Mouse (Mus musculus) neural tube, embryonic 15.5 days (tissue): ENCODE results near the gene Stxbp6. TPM values are rescaled to one million over a fixed set of nuclear protein-coding genes. Genes with fewer than 3 reads are reported as not detected.

ENCODE experiments used
- ATAC-seq: fragments of 200-750 bp; cut with Nextera tagmentation; 2 replicates; pipeline ENCODE4 v1.8.0; 2017; ENCODE audit warnings: mild to moderate bottlenecking, moderate TSS enrichment, moderate library complexity; ENCODE audit not compliant: low FRiP score
- H3K27ac ChIP-seq: fragments of 300-500 bp; sonication (generic); replicated peaks from 2 replicates; pipeline ENCODE4 v1.5.1; 2015; ENCODE audit warnings: mild to moderate bottlenecking, inconsistent platforms
- H3K27me3 ChIP-seq: fragments of 300-500 bp; sonication (generic); replicated peaks from 2 replicates; pipeline ENCODE4 v1.6.1; 2015; ENCODE audit warnings: inconsistent platforms
- H3K36me3 ChIP-seq: fragments of 300-500 bp; sonication (generic); 2 replicates; pipeline ENCODE4 v1.6.1; 2015; ENCODE audit warnings: inconsistent platforms
- H3K4me1 ChIP-seq: fragments of 300-500 bp; sonication (generic); 2 replicates; pipeline ENCODE4 v1.6.1; 2015; ENCODE audit warnings: inconsistent platforms
- H3K4me2 ChIP-seq: fragments of 300-500 bp; sonication (generic); 2 replicates; pipeline ENCODE4 v1.6.1; 2015; ENCODE audit warnings: inconsistent platforms, mild to moderate bottlenecking, moderate library complexity
- H3K4me3 ChIP-seq: fragments of 300-500 bp; sonication (generic); replicated peaks from 2 replicates; pipeline ENCODE4 v1.5.1; 2015; ENCODE audit warnings: mild to moderate bottlenecking, inconsistent platforms
- H3K9ac ChIP-seq: fragments of 300-500 bp; sonication (generic); replicated peaks from 2 replicates; pipeline ENCODE4 v1.6.1; 2015; ENCODE audit warnings: mild to moderate bottlenecking, inconsistent platforms
- H3K9me3 ChIP-seq: fragments of 300-500 bp; sonication (generic); replicated peaks from 2 replicates; pipeline ENCODE4 v1.6.1; 2016; ENCODE audit warnings: inconsistent platforms
- WGBS: fragments of 180-500 bp; shearing (Covaris S2); methylation state at CpG from one replicate; pipeline ENCODE4 v1.1.7; 2015; ENCODE audit warnings: mixed read lengths; 5-methylcytosine and 5-hydroxymethylcytosine counted together
- polyA plus RNA-seq: library from polyadenylated mRNA; unstranded; fragments of >200 nt; fragmentation: Nextera tagmentation; extraction: Ambion mirVana; gene quantifications from 2 replicates; pipeline ENCODE4 v1.2.1, GENCODE M21; 2015

Gene Stxbp6
- polyA plus RNA-seq, 1 experiment from 2014 or later, result 19.1 TPM

- Histone ChIP-seq H3K36me3 (no peaks in the 10 kb centered on the region), H3K4me2 (no peak overlapping the region), H3K27ac (no peak overlapping the region), H3K4me3 (no peak overlapping the region), H3K9ac (no peak overlapping the region), H3K27me3 (no peaks in the 10 kb centered on the region), H3K9me3 (no peaks in the 10 kb centered on the region), H3K4me1 (no peaks in the 10 kb centered on the region)
- ATAC-seq, result no peak
- WGBS, result 92% methylated on average over 2 of the region's 2 CpGs
Measured at GRCm38 (mm10) chr12:44906001-44906400, 168.5 kb downstream of the Stxbp6 start.

- Histone ChIP-seq H3K9ac (no peak overlapping the region), H3K4me1 (no peaks in the 10 kb centered on the region), H3K4me2 (no peak overlapping the region), H3K27ac (no peak overlapping the region), H3K36me3 (no peaks in the 10 kb centered on the region), H3K9me3 (no peaks in the 10 kb centered on the region), H3K4me3 (no peak overlapping the region), H3K27me3 (no peaks in the 10 kb centered on the region)
- WGBS, result 25% methylated on average over 1 of the region's 1 CpGs
- peak; percentile 61; the same call in 1 of the 2 replicates for ATAC-seq
Measured at GRCm38 (mm10) chr12:44903205-44903732, 171.2 kb downstream of the Stxbp6 start.

- H3K27ac ChIP-seq, result no peak overlapping the region
- H3K4me2 ChIP-seq, result no peak overlapping the region
- H3K27me3 ChIP-seq, result no peaks in the 10 kb centered on the region
- ATAC-seq, result no peak
- no peaks in the 10 kb centered on the region for H3K36me3 ChIP-seq
- WGBS, result 84% methylated on average over 5 of the region's 5 CpGs
- no peaks in the 10 kb centered on the region for H3K9me3 ChIP-seq
- H3K4me1 ChIP-seq, result no peaks in the 10 kb centered on the region
- no peak overlapping the region for H3K9ac ChIP-seq
- no peak overlapping the region for H3K4me3 ChIP-seq
Measured at GRCm38 (mm10) chr12:44899173-44899870, 175.2 kb downstream of the Stxbp6 start.

GRCm38 (mm10) chr12:44896460-44896859 lies 178.0 kb downstream of the Stxbp6 start:
- H3K36me3 ChIP-seq, result no peaks in the 10 kb centered on the region
- ATAC-seq, result no peak
- H3K27me3 ChIP-seq, result no peaks in the 10 kb centered on the region
- no peak overlapping the region for H3K4me3 ChIP-seq
- H3K27ac ChIP-seq, result no peak overlapping the region
- no peak overlapping the region for H3K4me2 ChIP-seq
- WGBS, result 76% methylated on average over 1 of the region's 1 CpGs
- no peak overlapping the region for H3K9ac ChIP-seq
- H3K9me3 ChIP-seq, result no peaks in the 10 kb centered on the region
- no peaks in the 10 kb centered on the region for H3K4me1 ChIP-seq

- Histone ChIP-seq H3K4me3 (no peak overlapping the region), H3K36me3 (no peaks in the 10 kb centered on the region), H3K4me2 (no peak overlapping the region), H3K27ac (no peak overlapping the region), H3K27me3 (no peaks in the 10 kb centered on the region), H3K4me1 (no peaks in the 10 kb centered on the region), H3K9me3 (no peaks in the 10 kb centered on the region), H3K9ac (no peak overlapping the region)
- WGBS, result 93% methylated on average over 6 of the region's 6 CpGs
- no peak for ATAC-seq
Measured at GRCm38 (mm10) chr12:44889677-44890393, 184.7 kb downstream of the Stxbp6 start.

- H3K27me3 ChIP-seq, result no peaks in the 10 kb centered on the region
- no peaks in the 10 kb centered on the region for H3K36me3 ChIP-seq
- WGBS, result 52% methylated on average over 3 of the region's 3 CpGs
- H3K4me2 ChIP-seq, result no peak overlapping the region
- H3K4me3 ChIP-seq, result no peak overlapping the region
- no peak overlapping the region for H3K9ac ChIP-seq
- no peaks in the 10 kb centered on the region for H3K4me1 ChIP-seq
- no peak overlapping the region for H3K27ac ChIP-seq
- no peaks in the 10 kb centered on the region for H3K9me3 ChIP-seq
- no peak for ATAC-seq
Measured at GRCm38 (mm10) chr12:44886826-44887225, 187.7 kb downstream of the Stxbp6 start.

- Histone ChIP-seq H3K4me3 (no peak overlapping the region), H3K9ac (no peak overlapping the region), H3K4me2 (no peak overlapping the region), H3K27me3 (no peaks in the 10 kb centered on the region), H3K4me1 (no peaks in the 10 kb centered on the region), H3K36me3 (no peaks in the 10 kb centered on the region), H3K27ac (no peak overlapping the region), H3K9me3 (no peaks in the 10 kb centered on the region)
- 43% methylated on average over 2 of the region's 2 CpGs for WGBS
- ATAC-seq, result no peak
Measured at GRCm38 (mm10) chr12:44872697-44873096, 201.8 kb downstream of the Stxbp6 start.

- Histone ChIP-seq H3K9ac (no peak overlapping the region), H3K4me1 (no peaks in the 10 kb centered on the region), H3K27me3 (no peaks in the 10 kb centered on the region), H3K4me2 (no peak overlapping the region), H3K4me3 (no peak overlapping the region), H3K9me3 (no peaks in the 10 kb centered on the region), H3K27ac (no peak overlapping the region), H3K36me3 (no peaks in the 10 kb centered on the region)
- no peak for ATAC-seq
- WGBS, result 86% methylated on average over 3 of the region's 3 CpGs
Measured at GRCm38 (mm10) chr12:44865442-44865841, 209.1 kb downstream of the Stxbp6 start.

- H3K27me3 ChIP-seq, result no peaks in the 10 kb centered on the region
- 42% methylated on average over 5 of the region's 5 CpGs for WGBS
- H3K4me2 ChIP-seq, result no peak overlapping the region
- H3K4me1 ChIP-seq, result 0 out of 2 replicates have a peak, but pooled peaks cover 6% of the 10 kb centered on the region
- H3K9me3 ChIP-seq, result no peaks in the 10 kb centered on the region
- ATAC-seq, result no peak
- no peak overlapping the region for H3K27ac ChIP-seq
- H3K9ac ChIP-seq, result no peak overlapping the region
- H3K4me3 ChIP-seq, result no peak overlapping the region
- no peaks in the 10 kb centered on the region for H3K36me3 ChIP-seq
Measured at GRCm38 (mm10) chr12:44859454-44859853, 215.1 kb downstream of the Stxbp6 start.

- no peak overlapping the region for H3K4me3 ChIP-seq
- no peaks in the 10 kb centered on the region for H3K27me3 ChIP-seq
- no peaks in the 10 kb centered on the region for H3K36me3 ChIP-seq
- H3K27ac ChIP-seq, result no peak overlapping the region
- H3K4me1 ChIP-seq, result 0 out of 2 replicates have a peak, but pooled peaks cover 6% of the 10 kb centered on the region
- no peak overlapping the region for H3K4me2 ChIP-seq
- no peaks in the 10 kb centered on the region for H3K9me3 ChIP-seq
- WGBS, result 43% methylated on average over 4 of the region's 4 CpGs
- H3K9ac ChIP-seq, result no peak overlapping the region
- 0 out of 2 replicates have a peak, but pooled peaks have one; percentile 35 for ATAC-seq
Measured at GRCm38 (mm10) chr12:44858110-44858885, 216.2 kb downstream of the Stxbp6 start.

GRCm38 (mm10) chr12:44852024-44852423 lies 222.5 kb downstream of the Stxbp6 start:
- Histone ChIP-seq H3K27me3 (no peaks in the 10 kb centered on the region), H3K4me3 (no peak overlapping the region), H3K4me2 (no peak overlapping the region), H3K4me1 (no peaks in the 10 kb centered on the region), H3K27ac (no peak overlapping the region), H3K36me3 (no peaks in the 10 kb centered on the region), H3K9ac (no peak overlapping the region), H3K9me3 (no peaks in the 10 kb centered on the region)
- 55% methylated on average over 1 of the region's 1 CpGs for WGBS
- ATAC-seq, result no peak
